Mouse (Mus musculus) bone marrow macrophage, adult 2 months (primary cell): Measurements from ENCODE around the gene C1ra. TPM values are rescaled to one million over a fixed set of nuclear protein-coding genes. Genes with fewer than 3 reads are reported as not detected.
"Not testable (repeated sequence)": the region's sequence is repeated elsewhere in the genome, so short reads cannot be mapped to it uniquely, and the experiment has no call there.

Experiments used
- H3K27ac ChIP-seq: 2 replicates; pipeline ENCODE4 v1.5.1; 2012; ENCODE audit warnings: low read depth, low read length; ENCODE audit not compliant: insufficient read depth
- H3K4me1 ChIP-seq: 2 replicates; pipeline ENCODE4 v1.6.1; 2012; ENCODE audit warnings: low read length; ENCODE audit not compliant: control insufficient read depth, insufficient read depth
- H3K4me3 ChIP-seq: 2 replicates; pipeline ENCODE4 v1.5.1; 2012; ENCODE audit warnings: mild to moderate bottlenecking, low read length, moderate library complexity; ENCODE audit not compliant: insufficient read depth
- CTCF ChIP-seq: IDR thresholded peaks from 2 replicates; pipeline ENCODE4 v1.5.1; 2012; ENCODE audit warnings: low read depth, mild to moderate bottlenecking, low read length, moderate library complexity
- POLR2A ChIP-seq: IDR thresholded peaks from 2 replicates; pipeline ENCODE4 v1.6.1; 2012; ENCODE audit warnings: mild to moderate bottlenecking, low read depth, low read length, borderline replicate concordance
- polyA plus RNA-seq: library from polyadenylated mRNA; stranded (reverse); fragments of >200 nt; gene quantifications from 2 replicates; pipeline ENCODE4 v1.2.4, GENCODE M21; 2012; ENCODE audit not compliant: missing spikeins, insufficient read depth, insufficient read length

C1ra gene
- polyA plus RNA-seq, 1 experiment: 3.4 TPM

DNA sequence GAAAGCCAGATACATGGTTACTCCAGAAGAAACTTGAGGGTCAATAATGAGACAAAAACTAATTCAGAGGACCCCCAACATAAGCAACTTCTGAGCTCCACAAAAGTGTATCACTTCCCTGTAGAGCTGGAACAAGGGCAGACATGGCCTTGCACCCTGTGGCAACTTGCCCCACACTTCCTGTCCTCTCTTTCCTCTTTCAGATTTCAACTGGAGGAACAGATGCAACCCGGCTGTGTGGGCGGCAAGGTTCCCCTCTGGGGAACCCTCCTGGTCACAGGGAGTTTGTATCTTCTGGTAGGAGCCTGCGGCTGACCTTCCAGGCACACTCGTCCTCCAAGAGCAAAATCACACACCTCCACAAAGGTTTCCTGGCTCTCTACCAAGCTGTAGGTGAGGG is 7.2 kb upstream of the C1ra start:
- peak overlapping the region; percentile 66 for H3K27ac ChIP-seq

DNA sequence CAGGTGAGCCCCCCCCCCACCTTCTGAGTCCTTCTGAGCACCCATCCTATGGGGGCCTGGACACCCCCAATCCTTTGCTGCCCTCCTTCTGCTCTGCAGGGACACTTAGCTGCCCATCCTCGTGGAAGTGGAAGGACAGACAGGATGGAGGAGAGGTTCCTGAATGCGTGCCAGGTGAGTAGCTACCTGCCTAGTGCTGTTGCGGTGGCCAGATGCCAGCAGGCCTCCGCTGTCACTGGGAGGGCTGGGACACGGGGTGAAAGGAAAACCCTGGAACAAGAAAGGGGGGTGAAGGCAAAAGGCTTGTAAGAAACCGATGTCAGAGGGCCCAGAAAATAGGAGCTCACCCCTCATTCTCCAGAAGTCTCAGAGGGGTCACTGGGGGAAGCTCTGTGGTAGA is 5.2 kb upstream of the C1ra start:
- Histone ChIP-seq H3K4me1 (peaks cover 30% of the 10 kb centered on the region), H3K27ac (no peak overlapping the region), H3K4me3 (no peak overlapping the region)
- TF ChIP-seq CTCF (no peak), POLR2A (no peak)

More for the DNA sequence above, 7.2 kb upstream of the C1ra start:
- H3K4me3 ChIP-seq: no peak overlapping the region
- TF ChIP-seq POLR2A (no peak), CTCF (no peak)
- H3K4me1 ChIP-seq: peaks cover 28% of the 10 kb centered on the region

DNA sequence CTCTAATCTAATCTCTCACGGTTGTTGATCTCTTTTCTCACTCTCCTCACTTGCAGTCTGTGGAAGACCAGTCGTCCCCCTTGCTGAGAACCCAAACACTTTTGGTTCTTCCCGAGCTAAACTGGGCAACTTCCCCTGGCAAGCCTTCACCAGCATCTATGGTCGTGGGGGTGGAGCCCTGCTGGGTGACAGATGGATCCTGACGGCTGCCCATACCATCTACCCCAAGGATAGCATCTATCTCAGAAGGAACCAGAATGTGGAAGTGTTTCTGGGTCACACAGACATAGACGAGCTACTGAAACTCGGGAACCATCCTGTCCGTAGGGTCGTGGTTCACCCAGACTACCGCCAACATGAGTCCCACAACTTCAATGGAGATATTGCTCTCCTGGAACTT is 3.9 kb upstream of the C1ra start:
- no peak for TF ChIP-seq CTCF
- TF ChIP-seq POLR2A: no peak
- Histone ChIP-seq H3K27ac (no peak overlapping the region), H3K4me3 (no peak overlapping the region), H3K4me1 (peaks cover 36% of the 10 kb centered on the region)

DNA sequence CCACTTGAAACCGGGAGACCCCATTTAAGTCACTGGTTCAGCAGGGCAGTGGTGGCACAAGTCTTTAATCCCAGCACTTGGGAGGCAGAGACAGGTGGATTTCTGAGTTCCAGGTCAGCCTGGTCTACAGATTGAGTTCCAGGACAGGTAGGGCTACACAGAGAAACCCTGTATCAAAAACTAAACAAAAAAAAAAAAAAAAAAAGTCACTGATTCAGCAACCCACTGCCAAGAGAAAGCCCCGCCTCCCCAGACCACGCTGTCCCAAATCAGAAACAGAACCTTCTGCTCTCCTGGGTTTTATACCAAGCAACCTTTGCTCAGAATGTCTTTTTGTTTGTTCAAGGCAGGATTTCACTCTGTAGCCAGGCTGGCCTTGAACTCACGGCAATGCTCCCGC is 3.0 kb upstream of the C1ra start:
- not testable (repeated sequence) for H3K27ac ChIP-seq
- peaks cover 33% of the 10 kb centered on the region for H3K4me1 ChIP-seq

DNA sequence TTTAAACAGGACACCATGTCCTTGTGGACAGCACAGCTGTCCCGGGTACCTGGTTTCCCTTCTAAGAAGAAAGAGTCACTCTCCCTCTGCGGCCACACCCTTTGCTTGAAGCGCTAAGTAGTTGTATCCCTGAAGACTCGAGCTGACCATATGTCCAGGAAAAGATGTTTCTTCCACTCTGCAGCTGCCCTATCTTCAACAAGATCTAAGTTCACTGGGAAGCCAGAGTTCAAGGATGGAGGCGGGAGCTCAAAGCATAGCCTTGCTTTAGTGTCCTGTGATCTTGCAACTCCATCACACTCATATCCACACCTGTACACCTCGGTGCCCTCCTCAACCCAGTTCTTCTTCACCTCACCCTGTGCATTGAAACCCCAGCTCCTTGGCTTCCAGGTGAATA is 269 bp upstream of the C1ra start:
- Histone ChIP-seq H3K4me3 (no peak overlapping the region), H3K4me1 (peaks cover 19% of the 10 kb centered on the region; the same call in 1 of the 2 replicates), H3K27ac (no peak overlapping the region)
- TF ChIP-seq CTCF (no peak), POLR2A (no peak)

More for the DNA sequence above, 3.0 kb upstream of the C1ra start:
- not testable (repeated sequence) for H3K4me3 ChIP-seq

DNA sequence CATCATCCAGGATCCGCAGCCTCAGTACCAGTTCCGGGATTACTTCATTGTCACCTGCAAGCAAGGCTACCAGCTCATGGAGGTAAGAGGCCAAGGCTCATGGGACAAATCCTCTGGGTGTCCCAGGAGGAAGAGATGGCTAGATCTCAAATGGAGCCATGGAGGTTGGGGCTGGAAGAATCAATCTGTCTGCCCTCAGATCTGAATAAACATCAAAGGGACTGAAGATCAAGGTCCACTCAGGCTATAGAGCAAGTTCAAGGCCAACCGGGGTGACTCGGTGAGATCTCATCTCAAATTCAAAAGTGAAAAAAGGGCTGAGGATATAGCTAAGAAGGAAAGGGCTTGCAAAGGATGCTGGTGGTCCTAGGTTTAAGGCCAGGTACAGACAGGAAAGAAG is 5.5 kb downstream of the C1ra start:
- H3K27ac ChIP-seq, H3K4me3 ChIP-seq, H3K4me1 ChIP-seq: not testable (repeated sequence)

DNA sequence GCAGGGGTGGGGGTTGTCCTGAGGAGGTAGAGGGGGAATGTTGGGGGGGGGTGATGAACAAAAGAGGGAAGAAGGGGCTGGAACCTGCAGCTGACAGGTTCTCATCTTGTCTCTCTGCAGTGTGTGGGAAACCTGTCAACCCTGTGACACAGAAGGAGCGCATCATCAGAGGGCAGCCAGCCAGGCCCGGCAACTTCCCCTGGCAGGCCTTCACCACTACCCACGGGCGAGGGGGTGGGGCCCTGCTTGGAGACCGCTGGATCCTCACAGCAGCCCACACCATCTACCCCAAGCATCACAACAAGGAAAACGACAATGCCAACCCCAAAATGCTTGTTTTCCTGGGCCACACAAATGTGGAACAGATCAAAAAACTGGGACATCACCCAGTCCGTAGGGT is 9.9 kb downstream of the C1ra start:
- not testable (repeated sequence) for H3K4me3 ChIP-seq, H3K4me1 ChIP-seq, H3K27ac ChIP-seq

DNA sequence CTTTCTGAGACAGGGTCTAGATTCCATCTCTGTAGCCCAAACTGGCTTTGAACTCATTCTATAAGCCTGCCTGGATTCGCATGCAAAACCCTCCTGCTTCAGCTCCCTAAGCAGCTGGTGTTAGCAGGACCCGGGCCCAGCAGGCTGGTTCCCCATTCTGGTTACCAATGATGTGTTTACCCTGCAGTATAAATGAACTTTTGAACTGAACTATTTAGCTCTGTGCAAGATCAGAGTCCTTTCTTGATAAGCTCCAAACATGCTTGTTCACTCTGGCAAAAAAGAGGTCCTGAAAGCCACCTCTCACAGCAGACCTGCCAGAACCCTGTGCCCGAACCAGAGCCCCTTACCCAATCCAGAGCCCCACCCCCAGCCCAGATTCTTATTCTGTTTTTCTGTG is 15.7 kb downstream of the C1ra start:
- Histone ChIP-seq H3K4me1 (0 out of 2 replicates have a peak, but pooled peaks cover 2% of the 10 kb centered on the region), H3K4me3 (no peak overlapping the region), H3K27ac (no peak overlapping the region)
- TF ChIP-seq CTCF (no peak), POLR2A (no peak)

DNA sequence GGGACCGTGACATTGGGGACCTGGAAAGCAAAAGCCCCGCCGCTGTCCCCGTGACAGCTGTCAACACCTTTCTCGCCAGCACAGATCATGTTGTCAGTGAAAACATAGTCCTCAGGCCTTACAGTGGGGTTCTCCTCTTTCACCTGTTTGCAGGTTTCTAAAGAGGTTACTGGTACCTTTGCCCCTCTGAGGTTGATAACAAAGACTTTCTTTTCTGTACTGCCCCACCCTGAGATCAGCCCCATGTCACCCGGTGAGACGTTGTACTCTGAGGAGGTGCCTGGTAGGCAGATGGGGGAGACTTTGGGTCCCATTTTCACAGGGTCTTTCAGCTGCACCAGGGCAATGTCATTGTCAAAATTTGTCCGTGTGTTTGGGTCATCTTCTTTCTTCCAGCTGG is 18.9 kb downstream of the C1ra start:
- no peaks in the 10 kb centered on the region for H3K4me1 ChIP-seq
- H3K4me3 ChIP-seq: no peak overlapping the region
- no peak overlapping the region for H3K27ac ChIP-seq
- TF ChIP-seq CTCF: no peak
- TF ChIP-seq POLR2A: no peak

DNA sequence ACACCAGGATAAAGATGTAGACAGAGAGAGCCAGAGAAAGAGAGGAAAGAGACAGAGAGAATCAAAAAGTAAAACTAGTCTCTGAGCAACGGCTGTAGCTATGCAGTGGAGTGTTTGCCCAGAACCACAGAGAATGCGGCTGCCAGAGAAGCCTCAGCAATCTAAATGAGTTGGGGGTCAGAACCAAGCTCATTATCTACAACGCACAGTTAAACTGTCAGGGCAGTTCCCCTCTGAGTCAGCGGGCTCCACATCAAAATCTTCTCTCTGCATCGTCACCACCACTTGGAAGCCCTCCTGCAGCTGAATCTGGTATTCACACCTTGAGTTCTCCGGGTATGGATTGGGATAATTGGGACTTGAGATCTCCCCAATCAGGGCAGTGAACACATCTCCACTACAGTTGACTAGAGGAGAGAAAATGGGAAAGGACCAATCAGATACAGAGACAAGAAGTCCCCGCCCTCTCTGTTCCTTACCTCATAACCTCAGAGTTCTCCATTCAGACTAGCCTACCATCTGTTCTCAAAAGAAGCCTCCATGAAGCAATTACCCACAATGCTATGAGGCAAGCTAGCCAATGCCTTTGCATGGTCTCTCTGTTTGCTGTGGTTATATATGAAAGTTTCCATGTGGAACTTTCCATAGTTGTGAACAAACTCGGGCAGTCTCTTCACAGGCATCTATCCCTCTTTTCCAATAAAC is 24.1 kb downstream of the C1ra start:
- not testable (repeated sequence) for H3K4me1 ChIP-seq, H3K27ac ChIP-seq, H3K4me3 ChIP-seq

DNA sequence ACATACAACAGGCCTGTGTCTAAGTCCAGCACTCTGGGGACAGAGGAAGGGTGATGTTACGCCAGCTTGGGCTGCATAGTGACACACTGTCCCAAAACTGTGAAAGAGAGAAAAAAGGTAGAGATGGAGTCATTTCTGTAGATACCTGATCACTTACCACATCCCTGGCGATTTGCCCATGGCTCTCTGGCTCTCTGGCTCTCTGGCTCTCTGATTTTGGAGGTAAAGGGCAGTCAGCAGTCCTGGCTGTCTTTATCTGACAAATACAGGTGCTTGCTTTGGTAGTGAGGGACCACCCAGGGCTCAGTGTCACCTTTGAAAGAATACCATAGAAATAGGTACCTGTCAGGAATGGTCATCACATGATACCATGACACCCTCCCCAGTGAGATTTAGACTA is 29.0 kb downstream of the C1ra start:
- H3K4me1 ChIP-seq, H3K27ac ChIP-seq, H3K4me3 ChIP-seq: not testable (repeated sequence)

DNA sequence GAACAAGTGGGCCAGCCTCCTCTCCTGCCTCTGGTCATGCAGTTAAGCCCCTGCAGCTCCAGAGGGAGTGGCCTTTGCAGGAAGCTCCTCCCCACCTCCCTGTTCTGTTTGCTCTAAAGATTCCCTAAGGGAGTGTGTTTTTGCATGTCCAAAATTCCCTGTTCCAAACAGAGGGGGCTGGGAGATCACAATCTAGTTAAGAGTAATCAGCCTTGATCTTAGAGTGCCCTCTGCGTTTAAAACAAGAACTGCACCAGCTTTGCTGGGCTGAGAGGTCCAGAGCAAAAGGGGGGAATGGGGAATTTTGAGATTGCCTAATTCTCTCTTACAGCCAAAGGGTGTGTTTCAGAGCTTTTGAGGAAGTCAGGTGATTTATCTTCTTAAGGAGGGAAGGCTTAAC is 30.1 kb downstream of the C1ra start, which contains the start of gene C1s1:
Gene C1s1, minus strand, starts transcription at position 76 of the 400 bp plus-strand sequence.
- not testable (repeated sequence) for H3K27ac ChIP-seq, H3K4me3 ChIP-seq, H3K4me1 ChIP-seq
